Mouse (Mus musculus) heart, postnatal 0 days (tissue): ENCODE data around the gene Ptafr. TPM values are rescaled to one million over a fixed set of nuclear protein-coding genes. Genes with fewer than 3 reads are reported as not detected.

Experiments
- ATAC-seq: fragments of 200-750 bp; cut with Nextera tagmentation; 2 replicates; pipeline ENCODE4 v1.8.0; 2017; ENCODE audit warnings: low read depth, moderate number of reproducible peaks, moderate library complexity; ENCODE audit not compliant: insufficient read depth
- DNase-seq: peaks from one replicate; pipeline ENCODE4 v3.0.0-alpha.2; 2016; ENCODE audit warnings: low spot score
- H3K27ac ChIP-seq: fragments of 300-500 bp; sonication (generic); 2 replicates; pipeline ENCODE4 v1.5.1; 2014; ENCODE audit warnings: low read depth, mild to moderate bottlenecking
- H3K27me3 ChIP-seq: fragments of 300-500 bp; sonication (generic); 2 replicates; pipeline ENCODE4 v1.6.1; 2014; ENCODE audit warnings: low read length, mixed read lengths; ENCODE audit not compliant: control insufficient read depth, insufficient read depth
- H3K36me3 ChIP-seq: fragments of 300-500 bp; sonication (generic); replicated peaks from 2 replicates; pipeline ENCODE4 v1.6.1; 2014; ENCODE audit warnings: low read length, mixed read lengths; ENCODE audit not compliant: control insufficient read depth, insufficient read depth
- H3K4me1 ChIP-seq: fragments of 300-500 bp; sonication (generic); 2 replicates; pipeline ENCODE4 v1.6.1; 2014; ENCODE audit warnings: antibody characterized with exemption; ENCODE audit not compliant: control insufficient read depth, insufficient read depth
- H3K4me2 ChIP-seq: fragments of 300-500 bp; sonication (generic); 2 replicates; pipeline ENCODE4 v1.6.1; 2014; ENCODE audit warnings: low read depth, mild to moderate bottlenecking, low read length, moderate library complexity
- H3K4me3 ChIP-seq: fragments of 300-500 bp; sonication (generic); 2 replicates; pipeline ENCODE4 v1.5.1; 2014; ENCODE audit warnings: low read depth, low read length
- H3K9ac ChIP-seq: fragments of 300-500 bp; sonication (generic); replicated peaks from 2 replicates; pipeline ENCODE4 v1.6.1; 2014; ENCODE audit warnings: low read depth, low read length, mixed read lengths
- H3K9me3 ChIP-seq: fragments of 300-500 bp; sonication (generic); replicated peaks from 2 replicates; pipeline ENCODE4 v1.6.1; 2016; ENCODE audit warnings: low read length; ENCODE audit not compliant: control insufficient read depth
- CTCF ChIP-seq: IDR thresholded peaks from 2 replicates; pipeline ENCODE4 v1.5.1; 2016; ENCODE audit warnings: antibody characterized with exemption, control low read depth, low read depth
- EP300 ChIP-seq: IDR thresholded peaks from 2 replicates; pipeline ENCODE4 v1.6.1; 2016; ENCODE audit warnings: antibody characterized with exemption, low read depth
- WGBS: fragments of 180-500 bp; shearing (Covaris S2); extraction: QIAGEN DNeasy Blood & Tissue Kit; methylation state at CpG from one replicate; pipeline ENCODE4 v1.1.7; 2014; 5-methylcytosine and 5-hydroxymethylcytosine counted together
- polyA plus RNA-seq: library from polyadenylated mRNA; unstranded; fragments of >200 nt; fragmentation: Nextera tagmentation; extraction: Ambion mirVana; gene quantifications from 2 replicates; pipeline ENCODE4 v1.2.1, GENCODE M21; 2015
- total RNA-seq: library from RNA; depleted of rRNA; stranded (reverse); fragments of >200 nt; gene quantifications from 2 replicates; pipeline ENCODE4 v1.2.3, GENCODE M21; 2014; ENCODE audit warnings: low replicate concordance; rRNA removed

Gene Ptafr
- total RNA-seq, result 0.08 and 1.5 TPM in 2 replicates
- polyA plus RNA-seq, result 0.61 and 0.71 TPM in 2 replicates

- DNase-seq, result no peak
- Histone ChIP-seq H3K9me3 (no peaks in the 10 kb centered on the region), H3K9ac (0 out of 2 replicates have a peak within 1 kb of the TSS, but pooled peaks have one; percentile 9), H3K27me3 (no peaks in the 10 kb centered on the region), H3K4me3 (no peak within 1 kb of the TSS), H3K36me3 (no peaks in the 10 kb centered on the region), H3K4me1 (no peaks in the 10 kb centered on the region; the same call in 1 of the 2 replicates), H3K4me2 (no peak within 1 kb of the TSS), H3K27ac (no peak within 1 kb of the TSS)
- peak; percentile 41; the same call in 1 of the 2 replicates for ATAC-seq
- TF ChIP-seq CTCF (no peak), EP300 (no peak)
- WGBS, result 31% methylated on average over 4 of the region's 4 CpGs
These were observed at the start of gene Ptafr for GRCm38 (mm10) chr4:132563965-132564364. TSS of gene Ptafr (plus strand) at chr4:132564067.

GRCm38 (mm10) chr4:132514555-132515135 is 49.2 kb upstream of the Ptafr start:
- ATAC-seq (peak; percentile 31), DNase-seq (peak; percentile 81)
- no peaks in the 10 kb centered on the region for H3K27me3 ChIP-seq
- H3K9ac ChIP-seq, result peak overlapping the region; percentile 37
- TF ChIP-seq CTCF (peak; percentile 82), EP300 (peak; percentile 34; the same call in 1 of the 2 replicates)
- WGBS, result 2% methylated on average over 21 of the region's 21 CpGs
- H3K4me2 ChIP-seq, result peak overlapping the region; percentile 87
- peaks cover 8% of the 10 kb centered on the region; the same call in 1 of the 2 replicates for H3K4me1 ChIP-seq
- H3K4me3 ChIP-seq, result peak overlapping the region; percentile 57
- H3K27ac ChIP-seq, result peak overlapping the region; percentile 84
- no peaks in the 10 kb centered on the region for H3K36me3 ChIP-seq
- no peaks in the 10 kb centered on the region for H3K9me3 ChIP-seq

GRCm38 (mm10) chr4:132515369-132516155 is 48.3 kb upstream of the Ptafr start:
- Histone ChIP-seq H3K9ac (peak overlapping the region; percentile 37), H3K27ac (peak overlapping the region; percentile 84), H3K9me3 (no peaks in the 10 kb centered on the region), H3K27me3 (no peaks in the 10 kb centered on the region), H3K4me2 (peak overlapping the region; percentile 87), H3K36me3 (no peaks in the 10 kb centered on the region), H3K4me1 (peaks cover 7% of the 10 kb centered on the region; the same call in 1 of the 2 replicates), H3K4me3 (peak overlapping the region; percentile 57)
- ATAC-seq (peak; percentile 95), DNase-seq (peak; percentile 99)
- WGBS, result 19% methylated on average over 22 of the region's 22 CpGs
- TF ChIP-seq EP300, result no peak
- no peak for TF ChIP-seq CTCF

GRCm38 (mm10) chr4:132518066-132518465 is 45.8 kb upstream of the Ptafr start:
- 72% methylated on average over 8 of the region's 8 CpGs for WGBS
- H3K4me2 ChIP-seq, result no peak overlapping the region
- peaks cover 5% of the 10 kb centered on the region; the same call in 1 of the 2 replicates for H3K4me1 ChIP-seq
- H3K9me3 ChIP-seq, result no peaks in the 10 kb centered on the region
- TF ChIP-seq CTCF (no peak), EP300 (no peak)
- H3K27ac ChIP-seq, result no peak overlapping the region
- no peak overlapping the region for H3K4me3 ChIP-seq
- ATAC-seq, result no peak
- H3K27me3 ChIP-seq, result no peaks in the 10 kb centered on the region
- H3K9ac ChIP-seq, result no peak overlapping the region
- no peak for DNase-seq
- H3K36me3 ChIP-seq, result no peaks in the 10 kb centered on the region

GRCm38 (mm10) chr4:132519188-132519587 is 44.7 kb upstream of the Ptafr start:
- Histone ChIP-seq H3K36me3 (no peaks in the 10 kb centered on the region), H3K9ac (no peak overlapping the region), H3K27ac (no peak overlapping the region), H3K4me1 (peaks cover 4% of the 10 kb centered on the region), H3K4me2 (no peak overlapping the region), H3K27me3 (no peaks in the 10 kb centered on the region), H3K4me3 (no peak overlapping the region), H3K9me3 (no peaks in the 10 kb centered on the region)
- no peak for TF ChIP-seq EP300
- no peak for DNase-seq
- WGBS, result 88% methylated on average over 3 of the region's 3 CpGs
- no peak for ATAC-seq
